Mouse (Mus musculus) lung, postnatal 4 days (tissue): ENCODE data around the gene Tnfsf15.

Source experiments
- DNase-seq, 2 experiments: peaks; one replicate each; pipeline ENCODE4 v3.0.0; 2021

Tnfsf15 gene

GRCm38 (mm10) chr4:63740761-63741160 is 4.2 kb downstream of the Tnfsf15 start:
- DNase-seq, result no peak

- no peak for DNase-seq
These were observed 4.9 kb downstream of the Tnfsf15 start for GRCm38 (mm10) chr4:63740001-63740400.

- peak in 1 of 2 experiments; percentile 33 for DNase-seq
These were observed 5.4 kb downstream of the Tnfsf15 start for GRCm38 (mm10) chr4:63739524-63739923.

- DNase-seq, result no peak
These were observed 6.4 kb downstream of the Tnfsf15 start for GRCm38 (mm10) chr4:63738364-63738997.

GRCm38 (mm10) chr4:63731299-63731698 is 13.6 kb downstream of the Tnfsf15 start:
- DNase-seq, result no peak

GRCm38 (mm10) chr4:63726727-63727126 is 18.2 kb downstream of the Tnfsf15 start:
- no peak for DNase-seq

GRCm38 (mm10) chr4:63725981-63726380 is 18.9 kb downstream of the Tnfsf15 start:
- peak; percentile 26 to 56 for DNase-seq

GRCm38 (mm10) chr4:63717922-63718643 is 26.8 kb downstream of the Tnfsf15 start:
- DNase-seq, result peak; percentile 86 to 92

- DNase-seq, result no peak
These were observed 33.0 kb downstream of the Tnfsf15 start for GRCm38 (mm10) chr4:63711886-63712285.

- no peak for DNase-seq
These were observed 34.3 kb downstream of the Tnfsf15 start for GRCm38 (mm10) chr4:63710431-63711220.

- no peak for DNase-seq
These were observed 38.5 kb downstream of the Tnfsf15 start for GRCm38 (mm10) chr4:63706279-63706971.

GRCm38 (mm10) chr4:63704232-63704631 is 40.7 kb downstream of the Tnfsf15 start:
- DNase-seq, result no peak

- DNase-seq, result no peak
These were observed 41.2 kb downstream of the Tnfsf15 start for GRCm38 (mm10) chr4:63703686-63704085.

- no peak for DNase-seq
These were observed 42.8 kb downstream of the Tnfsf15 start for GRCm38 (mm10) chr4:63702006-63702704.

- DNase-seq, result no peak
These were observed 45.2 kb downstream of the Tnfsf15 start for GRCm38 (mm10) chr4:63699749-63700148.

GRCm38 (mm10) chr4:63696921-63697320 is 48.0 kb downstream of the Tnfsf15 start:
- no peak for DNase-seq

- no peak for DNase-seq
These were observed 52.6 kb downstream of the Tnfsf15 start for GRCm38 (mm10) chr4:63692351-63692750.

GRCm38 (mm10) chr4:63687429-63687828 is 57.5 kb downstream of the Tnfsf15 start:
- peak; percentile 19 to 36 for DNase-seq

GRCm38 (mm10) chr4:63686157-63686556 is 58.8 kb downstream of the Tnfsf15 start:
- DNase-seq, result peak in 1 of 2 experiments; percentile 60

GRCm38 (mm10) chr4:63685253-63685525 is 59.7 kb downstream of the Tnfsf15 start:
- DNase-seq, result no peak

- DNase-seq, result no peak
These were observed 60.3 kb downstream of the Tnfsf15 start for GRCm38 (mm10) chr4:63684412-63685252.

GRCm38 (mm10) chr4:63683716-63684115 is 61.2 kb downstream of the Tnfsf15 start:
- DNase-seq, result no peak
